Mouse (Mus musculus): ENCODE measurements around the gene Ly86. TPM values are rescaled to one million over a fixed set of nuclear protein-coding genes. Genes with fewer than 3 reads are reported as not detected.

Gene Ly86
- polyA plus RNA-seq, 1 experiment, result 0.48 TPM

GRCm38 (mm10) chr13:37431707-37432106 lies 86.7 kb downstream of the Ly86 start:
- no peak overlapping the region for H3K4me3 ChIP-seq (ENCODE audit: control insufficient read depth, low read depth, low read length)
- no peak overlapping the region for H3K27ac ChIP-seq (ENCODE audit: control insufficient read depth, insufficient read depth, low read depth, low read length)
- TF ChIP-seq POLR2A (IDR thresholded peaks at IDR 0.05; ENCODE audit: control insufficient read depth, low read depth, low read length), result no peak
- H3K27me3 ChIP-seq (ENCODE audit: control insufficient read depth, insufficient read depth, low read length), result no peaks in the 10 kb centered on the region
- H3K36me3 ChIP-seq (ENCODE audit: control insufficient read depth, insufficient read depth, low read length), result no peaks in the 10 kb centered on the region
- H3K4me1 ChIP-seq (ENCODE audit: control insufficient read depth, insufficient read depth, low read length), result peaks cover 5% of the 10 kb centered on the region

GRCm38 (mm10) chr13:37432653-37433052 lies 87.6 kb downstream of the Ly86 start:
- no peaks in the 10 kb centered on the region for H3K36me3 ChIP-seq (ENCODE audit: control insufficient read depth, insufficient read depth, low read length)
- H3K4me3 ChIP-seq (ENCODE audit: control insufficient read depth, low read depth, low read length), result no peak overlapping the region
- TF ChIP-seq POLR2A (IDR thresholded peaks at IDR 0.05; ENCODE audit: control insufficient read depth, low read depth, low read length) (no peak), CTCF (IDR thresholded peaks at IDR 0.05; ENCODE audit: control insufficient read depth, insufficient read depth, insufficient replicate concordance, low read depth, low read length) (no peak)
- no peaks in the 10 kb centered on the region for H3K27me3 ChIP-seq (ENCODE audit: control insufficient read depth, insufficient read depth, low read length)
- H3K27ac ChIP-seq (ENCODE audit: control insufficient read depth, insufficient read depth, low read depth, low read length), result no peak overlapping the region
- H3K4me1 ChIP-seq (ENCODE audit: control insufficient read depth, insufficient read depth, low read length), result peaks cover 5% of the 10 kb centered on the region

GRCm38 (mm10) chr13:37433142-37433541 lies 88.1 kb downstream of the Ly86 start:
- H3K36me3 ChIP-seq (ENCODE audit: control insufficient read depth, insufficient read depth, low read length), result no peaks in the 10 kb centered on the region
- H3K27me3 ChIP-seq (ENCODE audit: control insufficient read depth, insufficient read depth, low read length), result no peaks in the 10 kb centered on the region
- TF ChIP-seq POLR2A (IDR thresholded peaks at IDR 0.05; ENCODE audit: control insufficient read depth, low read depth, low read length) (no peak), CTCF (IDR thresholded peaks at IDR 0.05; ENCODE audit: control insufficient read depth, insufficient read depth, insufficient replicate concordance, low read depth, low read length) (no peak)
- H3K4me3 ChIP-seq (ENCODE audit: control insufficient read depth, low read depth, low read length), result no peak overlapping the region
- peaks cover 5% of the 10 kb centered on the region for H3K4me1 ChIP-seq (ENCODE audit: control insufficient read depth, insufficient read depth, low read length)
- no peak overlapping the region for H3K27ac ChIP-seq (ENCODE audit: control insufficient read depth, insufficient read depth, low read depth, low read length)

GRCm38 (mm10) chr13:37433730-37434129 lies 88.7 kb downstream of the Ly86 start:
- Histone ChIP-seq H3K36me3 (ENCODE audit: control insufficient read depth, insufficient read depth, low read length) (no peaks in the 10 kb centered on the region), H3K27ac (ENCODE audit: control insufficient read depth, insufficient read depth, low read depth, low read length) (no peak overlapping the region), H3K4me3 (ENCODE audit: control insufficient read depth, low read depth, low read length) (no peak overlapping the region), H3K4me1 (ENCODE audit: control insufficient read depth, insufficient read depth, low read length) (peaks cover 5% of the 10 kb centered on the region), H3K27me3 (ENCODE audit: control insufficient read depth, insufficient read depth, low read length) (no peaks in the 10 kb centered on the region)
- TF ChIP-seq CTCF (IDR thresholded peaks at IDR 0.05; ENCODE audit: control insufficient read depth, insufficient read depth, insufficient replicate concordance, low read depth, low read length), result no peak
- TF ChIP-seq POLR2A (IDR thresholded peaks at IDR 0.05; ENCODE audit: control insufficient read depth, low read depth, low read length), result no peak

GRCm38 (mm10) chr13:37434137-37434772 lies 89.2 kb downstream of the Ly86 start:
- TF ChIP-seq POLR2A (IDR thresholded peaks at IDR 0.05; ENCODE audit: control insufficient read depth, low read depth, low read length), result no peak
- peak; percentile 4; the same call in 1 of the 2 replicates for TF ChIP-seq CTCF (IDR thresholded peaks at IDR 0.05; ENCODE audit: control insufficient read depth, insufficient read depth, insufficient replicate concordance, low read depth, low read length)
- Histone ChIP-seq H3K27ac (ENCODE audit: control insufficient read depth, insufficient read depth, low read depth, low read length) (peak overlapping the region; percentile 73), H3K27me3 (ENCODE audit: control insufficient read depth, insufficient read depth, low read length) (no peaks in the 10 kb centered on the region)

GRCm38 (mm10) chr13:37434841-37435240 lies 89.8 kb downstream of the Ly86 start:
- H3K4me3 ChIP-seq (ENCODE audit: control insufficient read depth, low read depth, low read length), result peak overlapping the region; percentile 41; the same call in 1 of the 2 replicates
- TF ChIP-seq POLR2A (IDR thresholded peaks at IDR 0.05; ENCODE audit: control insufficient read depth, low read depth, low read length) (no peak), CTCF (IDR thresholded peaks at IDR 0.05; ENCODE audit: control insufficient read depth, insufficient read depth, insufficient replicate concordance, low read depth, low read length) (no peak)
- H3K36me3 ChIP-seq (ENCODE audit: control insufficient read depth, insufficient read depth, low read length), result no peaks in the 10 kb centered on the region
- H3K4me1 ChIP-seq (ENCODE audit: control insufficient read depth, insufficient read depth, low read length), result peaks cover 5% of the 10 kb centered on the region
- H3K27ac ChIP-seq (ENCODE audit: control insufficient read depth, insufficient read depth, low read depth, low read length), result peak overlapping the region; percentile 73
- H3K27me3 ChIP-seq (ENCODE audit: control insufficient read depth, insufficient read depth, low read length), result no peaks in the 10 kb centered on the region

More at GRCm38 (mm10) chr13:37434137-37434772, 89.2 kb downstream of the Ly86 start:
- no peaks in the 10 kb centered on the region for H3K36me3 ChIP-seq (ENCODE audit: control insufficient read depth, insufficient read depth, low read length)
- H3K4me3 ChIP-seq (ENCODE audit: control insufficient read depth, low read depth, low read length), result peak overlapping the region; percentile 41
- H3K4me1 ChIP-seq (ENCODE audit: control insufficient read depth, insufficient read depth, low read length), result peaks cover 5% of the 10 kb centered on the region

- Histone ChIP-seq H3K4me1 (ENCODE audit: control insufficient read depth, insufficient read depth, low read length) (peaks cover 5% of the 10 kb centered on the region), H3K27me3 (ENCODE audit: control insufficient read depth, insufficient read depth, low read length) (no peaks in the 10 kb centered on the region), H3K36me3 (ENCODE audit: control insufficient read depth, insufficient read depth, low read length) (no peaks in the 10 kb centered on the region), H3K27ac (ENCODE audit: control insufficient read depth, insufficient read depth, low read depth, low read length) (no peak overlapping the region), H3K4me3 (ENCODE audit: control insufficient read depth, low read depth, low read length) (no peak overlapping the region)
- TF ChIP-seq POLR2A (IDR thresholded peaks at IDR 0.05; ENCODE audit: control insufficient read depth, low read depth, low read length), result no peak
- no peak for TF ChIP-seq CTCF (IDR thresholded peaks at IDR 0.05; ENCODE audit: control insufficient read depth, insufficient read depth, insufficient replicate concordance, low read depth, low read length)
Measured at GRCm38 (mm10) chr13:37436267-37437013, 91.4 kb downstream of the Ly86 start.
